Mouse (Mus musculus): ENCODE measurements around the gene Cacnb1. TPM values are rescaled to one million over a fixed set of nuclear protein-coding genes. Genes with fewer than 3 reads are reported as not detected.

The Cacnb1 gene
- polyA plus RNA-seq, 1 experiment: 6.1 TPM

DNA sequence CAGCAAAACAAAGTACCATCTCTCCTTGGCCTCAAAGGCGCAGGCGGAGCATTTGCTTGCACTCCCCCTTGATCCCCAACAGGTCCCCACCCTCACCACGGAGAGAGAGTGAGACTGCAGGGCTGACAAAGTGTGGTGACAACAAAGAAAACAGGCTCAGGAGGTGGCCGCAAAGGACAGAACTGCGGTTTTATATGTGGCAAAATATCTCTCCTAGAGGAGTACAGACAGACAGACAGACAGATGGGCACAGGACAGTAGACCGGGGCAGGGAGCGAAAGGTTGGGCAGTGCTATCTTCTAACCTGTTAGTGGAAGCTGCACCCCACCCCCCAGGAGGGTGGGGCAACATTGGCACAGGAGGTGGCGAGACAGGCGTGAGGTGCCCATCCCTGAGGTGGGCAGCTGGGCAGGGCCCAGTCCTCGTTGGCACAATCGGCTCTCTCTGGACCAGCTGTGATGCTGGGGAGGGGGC, 21.4 kb downstream of the Cacnb1 start:
- no peaks in the 10 kb centered on the region for H3K79me3 ChIP-seq (ENCODE audit: low read depth)
- H3ac ChIP-seq (ENCODE audit: control insufficient read depth, insufficient read length, low read depth): no peak overlapping the region
- no peaks in the 10 kb centered on the region for H3K27me3 ChIP-seq (ENCODE audit: control insufficient read depth, insufficient read depth, insufficient read length)
- H3K4me3 ChIP-seq (ENCODE audit: insufficient read depth, poor library complexity, severe bottlenecking): no peak overlapping the region
- no peaks in the 10 kb centered on the region for H3K79me2 ChIP-seq (ENCODE audit: control insufficient read depth, insufficient read depth)
- TF ChIP-seq CTCF (IDR thresholded peaks at IDR 0.05; ENCODE audit: control insufficient read depth, insufficient read depth, insufficient read length) (no peak), CEBPB (IDR thresholded peaks at IDR 0.05; ENCODE audit: low read depth) (no peak), MYOD1 (IDR thresholded peaks at IDR 0.05; ENCODE audit: control insufficient read depth, insufficient read length, low read depth) (no peak), MYOG (IDR thresholded peaks at IDR 0.05; ENCODE audit: control insufficient read depth, extremely low read depth, insufficient read length) (no peak), FOSL1 (IDR thresholded peaks at IDR 0.05; ENCODE audit: insufficient read depth, low read length, poor library complexity, severe bottlenecking) (no peak), USF1 (IDR thresholded peaks at IDR 0.05; ENCODE audit: low read depth) (no peak), MAX (IDR thresholded peaks at IDR 0.05) (no peak)
- H3K36me3 ChIP-seq (ENCODE audit: control insufficient read depth, insufficient read depth): no peaks in the 10 kb centered on the region

DNA sequence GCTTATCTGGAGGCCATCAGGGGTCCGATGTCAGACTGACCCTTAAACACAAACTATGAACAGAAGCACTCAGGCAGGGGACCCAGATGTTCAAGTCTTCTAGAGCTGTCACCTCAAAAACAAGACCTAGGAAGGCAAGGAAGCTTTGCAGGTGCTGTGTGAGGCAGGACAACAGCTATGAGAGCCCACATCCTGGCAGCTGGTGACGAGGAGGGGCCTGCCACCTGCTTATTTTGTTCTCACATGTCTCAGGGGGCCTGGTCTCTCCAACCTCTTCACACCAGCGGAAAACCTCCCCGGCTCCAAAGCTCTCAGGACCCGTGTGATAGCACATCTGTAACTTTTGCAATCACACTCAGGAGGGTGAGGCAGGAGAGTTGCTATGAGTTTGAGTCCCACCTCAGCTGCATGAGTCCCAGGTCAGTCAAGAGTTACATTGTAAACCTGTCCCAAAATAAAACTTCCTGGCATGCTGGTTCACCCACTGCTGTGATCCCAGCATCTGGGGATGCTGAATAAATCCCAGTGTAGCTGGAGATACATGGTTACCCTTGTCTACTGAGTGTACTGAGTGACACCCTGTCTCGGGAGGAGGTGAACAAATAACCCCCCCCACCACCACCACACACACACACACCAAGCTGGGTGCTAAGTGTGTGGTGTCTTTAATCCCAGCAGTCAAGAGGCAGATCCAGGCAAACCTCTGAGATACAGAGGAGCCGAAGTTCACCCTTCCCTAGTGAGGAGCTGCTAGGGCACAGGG, 22.3 kb downstream of the Cacnb1 start:
- TF ChIP-seq FOSL1 (IDR thresholded peaks at IDR 0.05; ENCODE audit: insufficient read depth, low read length, poor library complexity, severe bottlenecking): no peak
- TF ChIP-seq MYOG (IDR thresholded peaks at IDR 0.05; ENCODE audit: control insufficient read depth, extremely low read depth, insufficient read length): no peak
- Histone ChIP-seq H3K4me3 (ENCODE audit: insufficient read depth, poor library complexity, severe bottlenecking) (no peak overlapping the region), H3K79me3 (ENCODE audit: low read depth) (no peaks in the 10 kb centered on the region), H3ac (ENCODE audit: control insufficient read depth, insufficient read length, low read depth) (no peak overlapping the region), H3K27me3 (ENCODE audit: control insufficient read depth, insufficient read depth, insufficient read length) (no peaks in the 10 kb centered on the region), H3K79me2 (ENCODE audit: control insufficient read depth, insufficient read depth) (no peaks in the 10 kb centered on the region), H3K36me3 (ENCODE audit: control insufficient read depth, insufficient read depth) (no peaks in the 10 kb centered on the region)

DNA sequence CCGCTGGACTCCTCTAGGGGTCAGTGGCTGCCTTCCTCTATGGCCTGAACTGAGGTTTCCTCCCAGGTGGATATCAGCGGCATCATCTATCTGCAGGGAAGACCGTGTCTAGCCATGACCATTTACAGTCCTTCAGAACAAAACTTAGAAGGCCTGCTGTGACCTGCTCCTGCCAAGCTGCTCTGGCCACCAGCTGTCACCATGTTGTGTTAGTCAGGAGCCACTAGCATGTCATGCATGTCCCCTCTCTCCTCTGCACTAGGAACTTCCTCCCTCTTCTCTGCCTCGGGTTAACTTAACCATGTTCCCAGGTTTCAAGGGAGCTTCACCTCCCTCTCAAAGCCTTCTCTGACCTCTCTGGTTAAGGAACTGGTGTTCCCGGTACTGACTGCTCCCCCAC, 23.1 kb downstream of the Cacnb1 start:
- Histone ChIP-seq H3ac (ENCODE audit: control insufficient read depth, insufficient read length, low read depth) (no peak overlapping the region), H3K27me3 (ENCODE audit: control insufficient read depth, insufficient read depth, insufficient read length) (no peaks in the 10 kb centered on the region), H3K79me3 (ENCODE audit: low read depth) (no peaks in the 10 kb centered on the region), H3K79me2 (ENCODE audit: control insufficient read depth, insufficient read depth) (no peaks in the 10 kb centered on the region), H3K36me3 (ENCODE audit: control insufficient read depth, insufficient read depth) (no peaks in the 10 kb centered on the region), H3K4me3 (ENCODE audit: insufficient read depth, poor library complexity, severe bottlenecking) (no peak overlapping the region)
- TF ChIP-seq CTCF (IDR thresholded peaks at IDR 0.05; ENCODE audit: control insufficient read depth, insufficient read depth, insufficient read length) (no peak), MAX (IDR thresholded peaks at IDR 0.05) (no peak)

DNA sequence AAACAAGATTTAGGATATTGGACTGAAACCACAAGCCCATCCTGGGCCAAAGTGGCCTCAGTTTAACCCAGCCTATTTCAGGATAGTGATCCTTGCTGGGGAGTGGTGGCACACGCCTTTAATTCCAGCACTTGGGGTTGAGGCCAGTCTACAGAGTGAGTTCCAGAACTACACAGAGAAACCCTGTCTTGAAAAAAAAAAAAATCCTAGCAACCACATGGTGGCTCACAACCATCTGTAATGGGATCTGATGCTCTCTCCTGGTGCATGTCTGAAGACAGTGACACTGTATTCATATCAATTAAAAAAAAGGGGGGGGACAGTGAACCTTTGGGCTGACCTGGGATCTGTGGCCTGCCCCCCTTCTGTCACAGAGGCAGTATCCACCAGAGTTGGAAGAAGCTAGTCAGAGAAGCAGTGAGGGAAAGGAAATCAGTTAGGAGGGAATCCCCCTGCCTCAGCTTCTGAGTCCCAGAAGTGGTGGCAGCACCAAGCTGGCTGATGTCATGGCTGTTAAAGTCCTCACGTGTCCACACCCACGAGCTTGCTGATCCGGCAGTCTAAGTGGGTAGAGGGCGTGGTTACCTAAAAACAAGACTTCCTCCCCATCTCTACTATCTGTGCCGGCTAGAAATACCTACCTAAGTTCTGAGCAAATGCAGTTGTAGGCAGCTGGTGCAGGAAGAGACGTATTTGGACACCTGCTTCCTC, 23.8 kb downstream of the Cacnb1 start:
- no peaks in the 10 kb centered on the region for H3K79me2 ChIP-seq (ENCODE audit: control insufficient read depth, insufficient read depth)
- no peak overlapping the region for H3K4me3 ChIP-seq (ENCODE audit: insufficient read depth, poor library complexity, severe bottlenecking)
- no peak for TF ChIP-seq MAX (IDR thresholded peaks at IDR 0.05)
- TF ChIP-seq MYOG (IDR thresholded peaks at IDR 0.05; ENCODE audit: control insufficient read depth, extremely low read depth, insufficient read length): no peak
- no peak for TF ChIP-seq FOSL1 (IDR thresholded peaks at IDR 0.05; ENCODE audit: insufficient read depth, low read length, poor library complexity, severe bottlenecking)
- no peak for TF ChIP-seq USF1 (IDR thresholded peaks at IDR 0.05; ENCODE audit: low read depth)
- no peak for TF ChIP-seq CTCF (IDR thresholded peaks at IDR 0.05; ENCODE audit: control insufficient read depth, insufficient read depth, insufficient read length)
- TF ChIP-seq CEBPB (IDR thresholded peaks at IDR 0.05; ENCODE audit: low read depth): no peak
- no peak for TF ChIP-seq MYOD1 (IDR thresholded peaks at IDR 0.05; ENCODE audit: control insufficient read depth, insufficient read length, low read depth)
- H3K27me3 ChIP-seq (ENCODE audit: control insufficient read depth, insufficient read depth, insufficient read length): no peaks in the 10 kb centered on the region
- no peak overlapping the region for H3ac ChIP-seq (ENCODE audit: control insufficient read depth, insufficient read length, low read depth)
- H3K36me3 ChIP-seq (ENCODE audit: control insufficient read depth, insufficient read depth): no peaks in the 10 kb centered on the region
- H3K79me3 ChIP-seq (ENCODE audit: low read depth): no peaks in the 10 kb centered on the region

DNA sequence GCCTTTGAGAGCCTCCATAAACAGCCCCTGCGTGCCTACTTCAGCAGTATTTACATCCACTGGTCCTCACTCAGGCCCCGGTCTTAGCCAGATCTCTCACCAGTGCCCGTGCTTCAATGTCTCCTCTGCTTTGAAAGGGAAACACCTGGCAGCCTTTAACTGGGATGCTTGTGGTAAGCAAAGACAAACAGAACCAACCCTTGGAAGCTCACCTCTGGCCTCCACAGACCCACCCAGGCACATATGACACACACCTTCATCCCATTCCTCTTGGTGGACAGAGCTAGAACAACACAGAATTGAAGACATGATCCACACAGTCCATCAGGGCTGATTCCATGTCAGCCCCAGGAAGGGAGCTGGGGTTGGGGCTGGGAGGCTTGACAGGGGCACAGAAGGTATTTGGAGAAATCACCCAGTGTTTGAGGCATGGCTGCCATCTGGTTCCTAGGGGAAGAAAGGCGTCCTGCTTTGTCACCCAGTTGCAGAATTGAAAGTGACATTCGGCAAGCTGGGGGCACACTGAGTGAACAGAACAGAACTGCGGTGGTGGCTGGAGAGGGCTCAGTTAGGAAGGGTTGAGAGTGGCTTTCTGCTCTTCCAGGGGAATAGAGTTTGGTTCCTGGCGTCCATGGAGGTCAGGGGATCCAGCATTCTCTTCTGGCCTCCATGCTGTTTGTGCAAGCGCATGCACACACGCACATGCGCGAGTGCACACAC, 24.6 kb downstream of the Cacnb1 start:
- Histone ChIP-seq H3ac (ENCODE audit: control insufficient read depth, insufficient read length, low read depth) (no peak overlapping the region), H3K36me3 (ENCODE audit: control insufficient read depth, insufficient read depth) (no peaks in the 10 kb centered on the region), H3K79me2 (ENCODE audit: control insufficient read depth, insufficient read depth) (no peaks in the 10 kb centered on the region), H3K4me3 (ENCODE audit: insufficient read depth, poor library complexity, severe bottlenecking) (no peak overlapping the region), H3K79me3 (ENCODE audit: low read depth) (no peaks in the 10 kb centered on the region), H3K27me3 (ENCODE audit: control insufficient read depth, insufficient read depth, insufficient read length) (no peaks in the 10 kb centered on the region)
- TF ChIP-seq MYOG (IDR thresholded peaks at IDR 0.05; ENCODE audit: control insufficient read depth, extremely low read depth, insufficient read length) (no peak), CEBPB (IDR thresholded peaks at IDR 0.05; ENCODE audit: low read depth) (no peak), MAX (IDR thresholded peaks at IDR 0.05) (no peak), FOSL1 (IDR thresholded peaks at IDR 0.05; ENCODE audit: insufficient read depth, low read length, poor library complexity, severe bottlenecking) (no peak), CTCF (IDR thresholded peaks at IDR 0.05; ENCODE audit: control insufficient read depth, insufficient read depth, insufficient read length) (no peak), MYOD1 (IDR thresholded peaks at IDR 0.05; ENCODE audit: control insufficient read depth, insufficient read length, low read depth) (no peak), USF1 (IDR thresholded peaks at IDR 0.05; ENCODE audit: low read depth) (no peak)
